Mouse (Mus musculus) B cell, adult 62 days (primary cell): ENCODE results near the gene Rab20. TPM values are rescaled to one million over a fixed set of nuclear protein-coding genes. Genes with fewer than 3 reads are reported as not detected.

ENCODE experiments used
- total RNA-seq: library from RNA; stranded (reverse); gene quantifications from 4 replicates; pipeline ENCODE4 v1.2.4, GENCODE M21; 2023

The Rab20 gene
- total RNA-seq: 7.5 to 13.8 TPM (median 10.2 TPM) in 4 replicates

GRCm38 (mm10) chr8:11477811-11478761, at the start of gene Rab20:
Gene Rab20 (minus strand): TSS chr8:11478710.

GRCm38 (mm10) chr8:11497017-11497990, 18.8 kb upstream of the Rab20 start, which contains the start of gene Naxd:
Gene Naxd (plus strand): TSS chr8:11497506.

Other genes with a start within 250 kb of the Rab20 start
- 0.09 to 0.26 TPM in 2 of 4 replicates, not detected in the others for gene Col4a2, start 165.9 kb downstream of the Rab20 start, total RNA-seq
- 0.28 to 1.1 TPM (median 0.66 TPM) in 3 of 4 replicates, not detected in the other for gene Col4a1, start 165.9 kb downstream of the Rab20 start, total RNA-seq
- gene Naxd, start 18.8 kb upstream of the Rab20 start, total RNA-seq: 26.4 to 36.4 TPM (median 29.8 TPM) in 4 replicates
- gene Cars2, start 72.1 kb upstream of the Rab20 start, total RNA-seq: 29.2 to 37.3 TPM (median 36.7 TPM) in 4 replicates
- gene Ing1, start 76.9 kb upstream of the Rab20 start, total RNA-seq: 53.9 to 68.1 TPM (median 65.9 TPM) in 4 replicates
- gene Ankrd10, start 157.0 kb upstream of the Rab20 start, total RNA-seq: 89.4 to 97.9 TPM (median 97.0 TPM) in 4 replicates
- not detected in 4 replicates for gene 1700016D06Rik, start 222.4 kb upstream of the Rab20 start, total RNA-seq
- 54.1 to 59.3 TPM (median 57.6 TPM) in 4 replicates for gene Arhgef7, start 249.0 kb upstream of the Rab20 start, total RNA-seq